Mouse (Mus musculus): ENCODE measurements around the gene Zfp467. TPM values are rescaled to one million over a fixed set of nuclear protein-coding genes. Genes with fewer than 3 reads are reported as not detected.

Zfp467 gene
- total RNA-seq (2023) = 10 to 100 TPM in 1 of 2 experiments, 1 to 10 TPM in 1; 5.2 to 10.3 TPM

DNA sequence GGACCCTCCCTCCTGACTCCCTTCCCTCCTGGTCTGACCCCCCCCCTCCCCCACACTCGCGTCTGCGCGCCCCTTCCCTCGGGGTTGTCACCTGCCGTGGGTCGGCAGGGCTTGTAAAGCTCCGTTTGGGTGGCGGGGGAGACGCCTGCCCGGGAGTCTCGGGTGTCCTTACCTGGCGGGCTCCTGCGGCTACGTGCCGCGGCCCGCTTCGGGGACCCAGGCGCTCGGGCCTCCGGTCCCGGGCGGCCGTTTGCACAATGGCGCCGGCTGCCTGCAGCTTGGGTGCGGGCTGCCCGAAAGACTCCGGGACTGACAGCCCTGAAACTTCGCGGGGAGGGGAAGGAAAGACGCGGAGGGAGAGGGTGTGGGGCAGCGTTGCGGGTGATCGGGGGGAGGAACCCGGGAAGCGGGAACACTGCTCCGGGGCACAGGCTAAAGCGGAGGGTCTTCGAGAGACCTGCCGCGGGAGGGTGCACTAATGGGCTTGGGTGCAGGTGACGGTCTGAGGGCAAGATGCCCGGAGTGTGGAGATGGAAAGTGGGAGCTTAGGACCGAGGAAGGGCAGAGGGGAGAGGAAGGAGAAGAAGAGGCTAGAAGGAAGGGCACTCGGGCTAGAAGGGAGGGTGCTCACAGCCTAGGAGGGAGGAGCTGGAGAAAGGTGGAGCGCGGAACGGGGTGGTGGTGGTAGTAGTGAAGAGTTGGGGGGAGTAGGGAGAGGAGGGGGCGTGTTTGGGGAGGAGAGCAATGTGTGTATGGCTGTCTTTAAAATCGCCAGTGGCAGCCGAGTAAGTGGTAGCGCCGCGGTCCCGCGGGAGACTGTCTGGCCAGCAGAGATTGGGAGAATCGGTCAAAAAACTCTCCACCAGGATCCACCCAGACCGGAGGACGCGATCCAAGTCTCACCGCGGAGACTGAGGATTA, at the start of gene Zfp467:
Gene Zfp467 (minus strand): TSS at position 645 of the 921 bp plus-strand sequence.

DNA sequence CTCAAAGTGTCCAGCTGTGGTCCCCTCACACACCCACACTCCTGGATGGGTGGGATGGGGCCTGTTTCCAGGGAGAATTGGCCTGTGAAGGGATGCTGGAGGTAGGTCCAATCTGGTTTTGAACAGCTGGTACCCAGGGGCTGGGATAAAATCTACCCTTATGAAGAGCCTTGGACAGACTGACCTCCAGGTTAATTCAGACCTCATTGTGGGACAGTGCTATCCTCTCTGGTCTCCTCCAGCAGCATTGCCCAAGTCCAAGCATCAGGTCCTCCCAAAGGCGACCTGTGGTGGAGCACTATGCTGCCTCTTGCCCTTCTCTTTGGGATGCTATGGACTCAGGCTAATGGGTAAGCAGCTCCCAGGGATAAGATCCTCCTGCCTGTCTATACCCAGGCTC, 2.3 kb upstream of the Zfp467 start, which contains the start of gene Sspo:
Gene Sspo (plus strand): TSS at position 301 of the 400 bp plus-strand sequence.

DNA sequence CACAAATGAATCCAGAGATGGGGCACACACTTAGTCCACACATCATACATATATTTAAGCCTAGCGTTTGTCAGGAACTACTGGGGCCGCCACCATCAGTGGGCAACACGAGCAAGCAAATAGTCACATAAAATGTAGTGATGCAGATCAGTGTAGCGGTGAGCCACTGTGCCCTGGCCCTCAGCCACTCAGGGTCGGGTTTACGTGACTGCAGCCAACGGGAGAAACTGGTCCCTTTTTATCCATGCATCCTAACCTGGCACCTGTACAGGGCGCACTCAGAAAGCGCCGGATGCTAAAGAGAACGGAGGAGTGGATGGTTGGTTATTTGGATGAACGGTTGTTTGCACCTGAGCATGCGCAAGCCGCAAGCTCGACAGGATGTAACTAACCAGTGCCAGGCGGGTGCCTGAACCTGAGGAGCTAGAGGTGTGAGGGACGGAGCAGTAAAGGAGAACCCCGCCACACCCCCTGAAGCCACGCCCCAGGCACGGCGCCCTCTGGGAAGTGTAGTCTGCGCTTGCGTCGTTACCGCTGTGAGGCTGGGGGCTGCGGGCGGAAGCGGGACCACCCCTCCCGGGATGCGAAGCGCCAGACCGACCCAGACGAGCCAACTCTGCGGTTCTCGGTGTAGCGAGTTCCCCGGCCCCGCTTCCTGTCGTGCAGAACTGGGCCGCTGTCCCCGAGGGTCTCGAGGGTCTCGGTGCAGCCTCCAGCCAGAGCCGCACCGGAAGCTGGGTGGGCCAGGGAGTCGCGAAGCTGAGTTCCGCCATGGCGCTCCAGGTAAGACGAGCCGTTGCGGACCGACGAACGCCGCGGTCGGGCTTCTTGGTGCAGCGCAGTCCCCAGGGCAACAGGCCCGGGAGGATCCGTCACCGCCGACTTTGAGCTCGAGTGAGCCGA, 50.3 kb downstream of the Zfp467 start, which contains the start of gene Krba1:
Gene Krba1 (plus strand): TSS at position 482 of the 903 bp plus-strand sequence.

Other genes with a start within 250 kb of the Zfp467 start
- 10 to 100 TPM; 44.5 to 51.8 TPM for gene Krba1, start 50.2 kb downstream of the Zfp467 start, total RNA-seq (2023)
- under 1 TPM; 0.50 TPM for gene Sspo, start 2.4 kb upstream of the Zfp467 start, total RNA-seq (2023)
- gene Atp6v0e2, start 91.8 kb upstream of the Zfp467 start, total RNA-seq (2023) = 1 to 10 TPM in 1 of 2 experiments, under 1 TPM in 1; 0.92 to 1.3 TPM
- gene Lrrc61, start 109.0 kb upstream of the Zfp467 start, total RNA-seq (2023) = 10 to 100 TPM; 47.2 to 48.8 TPM
- gene Rarres2, start 127.0 kb upstream of the Zfp467 start, total RNA-seq (2023) = not detected
- gene Gm45021, start 143.8 kb upstream of the Zfp467 start, total RNA-seq (2023) = not detected
- gene Repin1, start 148.1 kb upstream of the Zfp467 start, total RNA-seq (2023) = 1 to 10 TPM; 2.0 to 2.4 TPM
- 1 to 10 TPM in 1 of 2 experiments, not detected in 1; 2.6 TPM for gene Gm44965, start 148.1 kb upstream of the Zfp467 start, total RNA-seq (2023)
- gene Zfp775, start 156.2 kb upstream of the Zfp467 start, total RNA-seq (2023) = 1 to 10 TPM; 4.7 to 5.6 TPM
- 1 to 10 TPM in 1 of 2 experiments, under 1 TPM in 1; 0.92 to 1.3 TPM for gene AI854703, start 180.9 kb upstream of the Zfp467 start, total RNA-seq (2023)
- gene Gimap8, start 201.4 kb upstream of the Zfp467 start, total RNA-seq (2023) = 100 to 1,000 TPM; 131 to 163 TPM
- 100 to 1,000 TPM; 123 to 132 TPM for gene Gimap9, start 230.3 kb upstream of the Zfp467 start, total RNA-seq (2023)
- 100 to 1,000 TPM; 291 to 421 TPM for gene Gimap4, start 238.7 kb upstream of the Zfp467 start, total RNA-seq (2023)

All from T-cell, adult 66 days (primary cell).